Mouse (Mus musculus) stomach, postnatal 0 days (tissue): ENCODE measurements at regions not wholly inside any gene's neighbourhood (a gene's known extent, or its start where the extent isn't known, plus 50 kb on each side); places are given as distances from the start of the nearest gene placed in this dataset.

Source experiments
- ATAC-seq: fragments of 200-750 bp; cut with Nextera tagmentation; 2 replicates; pipeline ENCODE4 v1.8.0; 2017; ENCODE audit not compliant: low FRiP score, low TSS enrichment
- DNase-seq: peaks from one replicate; pipeline ENCODE4 v3.0.0-alpha.2; 2016; ENCODE audit warnings: low spot score
- H3K27ac ChIP-seq: fragments of 300-500 bp; sonication (generic); replicated peaks from 2 replicates; pipeline ENCODE4 v1.5.1; 2014; ENCODE audit warnings: mild to moderate bottlenecking, control low read depth
- H3K27me3 ChIP-seq: fragments of 300-500 bp; sonication (generic); 2 replicates; pipeline ENCODE4 v1.6.1; 2014; ENCODE audit warnings: low read length; ENCODE audit not compliant: control insufficient read depth, insufficient read depth
- H3K36me3 ChIP-seq: fragments of 300-500 bp; sonication (generic); 2 replicates; pipeline ENCODE4 v1.6.1; 2014; ENCODE audit warnings: low read length, mixed read lengths; ENCODE audit not compliant: control insufficient read depth, insufficient read depth
- H3K4me1 ChIP-seq: fragments of 300-500 bp; sonication (generic); replicated peaks from 2 replicates; pipeline ENCODE4 v1.6.1; 2014; ENCODE audit warnings: antibody characterized with exemption; ENCODE audit not compliant: control insufficient read depth, insufficient read depth
- H3K4me2 ChIP-seq: fragments of 300-500 bp; sonication (generic); replicated peaks from 2 replicates; pipeline ENCODE4 v1.6.1; 2014; ENCODE audit warnings: low read depth, mild to moderate bottlenecking, control low read depth, moderate library complexity
- H3K4me3 ChIP-seq: fragments of 300-500 bp; sonication (generic); 2 replicates; pipeline ENCODE4 v1.5.1; 2014; ENCODE audit warnings: low read depth, low read length, control low read depth
- H3K9ac ChIP-seq: fragments of 300-500 bp; sonication (generic); 2 replicates; pipeline ENCODE4 v1.6.1; 2014; ENCODE audit warnings: mild to moderate bottlenecking, low read length, control low read depth, mixed read lengths
- H3K9me3 ChIP-seq: fragments of 300-500 bp; sonication (generic); 2 replicates; pipeline ENCODE4 v1.6.1; 2016; ENCODE audit warnings: low read length; ENCODE audit not compliant: control insufficient read depth
- CTCF ChIP-seq: IDR thresholded peaks from 2 replicates; pipeline ENCODE4 v1.5.1; 2016; ENCODE audit warnings: antibody characterized with exemption, low read depth, mild to moderate bottlenecking, moderate library complexity
- EP300 ChIP-seq: optimal IDR thresholded peaks from 2 replicates; pipeline ENCODE3; 2016; ENCODE audit warnings: antibody characterized with exemption
- WGBS: fragments of 180-500 bp; shearing (Covaris S2); extraction: QIAGEN DNeasy Blood & Tissue Kit; methylation state at CpG from one replicate; pipeline ENCODE4 v1.1.7; 2014; 5-methylcytosine and 5-hydroxymethylcytosine counted together

GRCm38 (mm10) chr6:8831204-8831603, 52.9 kb upstream of the Ica1 start:
- Histone ChIP-seq H3K9me3 (no peaks in the 10 kb centered on the region), H3K4me2 (no peak overlapping the region), H3K9ac (no peak overlapping the region), H3K27me3 (no peaks in the 10 kb centered on the region), H3K4me1 (no peaks in the 10 kb centered on the region), H3K4me3 (no peak overlapping the region), H3K36me3 (no peaks in the 10 kb centered on the region), H3K27ac (no peak overlapping the region)
- no peak for DNase-seq
- TF ChIP-seq CTCF, result peak; percentile 78
- no peak for TF ChIP-seq EP300
- ATAC-seq, result no peak
- WGBS, result 42% methylated on average over 2 of the region's 2 CpGs

- TF ChIP-seq EP300 (no peak), CTCF (no peak)
- Histone ChIP-seq H3K36me3 (no peaks in the 10 kb centered on the region), H3K9ac (no peak overlapping the region), H3K4me1 (no peaks in the 10 kb centered on the region), H3K9me3 (no peaks in the 10 kb centered on the region), H3K4me3 (no peak overlapping the region), H3K27me3 (no peaks in the 10 kb centered on the region), H3K27ac (no peak overlapping the region), H3K4me2 (no peak overlapping the region)
- no peak for DNase-seq
- ATAC-seq, result peak; percentile 82
- 30% methylated on average over 1 of the region's 1 CpGs for WGBS
Observed at GRCm38 (mm10) chr6:8832924-8833323, 54.6 kb upstream of the Ica1 start.

DNA sequence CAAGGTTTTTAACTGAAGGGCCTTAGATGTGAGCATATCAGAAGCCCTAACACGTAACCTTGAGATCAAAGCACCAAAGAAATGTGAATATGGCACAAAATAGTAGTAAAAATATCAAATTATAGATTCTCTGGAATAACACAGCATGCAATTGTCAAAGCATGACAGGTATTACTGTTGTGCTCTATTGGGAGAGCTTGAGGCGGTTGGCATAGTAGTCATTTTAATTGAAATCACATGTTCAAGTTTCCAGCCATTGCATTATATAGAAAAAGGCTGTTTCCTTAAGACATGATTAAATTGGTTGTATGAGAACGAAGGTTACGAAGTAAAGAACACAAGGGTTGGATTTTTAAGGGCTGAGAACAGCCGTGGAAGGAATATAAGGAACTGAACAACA, 75.4 kb upstream of the Ica1 start:
- 89% methylated on average over 5 of the region's 5 CpGs for WGBS
- ATAC-seq (no peak), DNase-seq (no peak)
- no peaks in the 10 kb centered on the region for H3K27me3 ChIP-seq
- H3K9ac ChIP-seq, result no peak overlapping the region
- TF ChIP-seq CTCF (no peak), EP300 (no peak)
- no peaks in the 10 kb centered on the region for H3K9me3 ChIP-seq
- no peaks in the 10 kb centered on the region for H3K36me3 ChIP-seq
- no peak overlapping the region for H3K4me3 ChIP-seq
- no peak overlapping the region for H3K27ac ChIP-seq
- no peaks in the 10 kb centered on the region for H3K4me1 ChIP-seq
- H3K4me2 ChIP-seq, result no peak overlapping the region

GRCm38 (mm10) chr6:8860581-8860980, 82.3 kb upstream of the Ica1 start:
- Histone ChIP-seq H3K4me2 (no peak overlapping the region), H3K27me3 (no peaks in the 10 kb centered on the region), H3K9me3 (no peaks in the 10 kb centered on the region), H3K27ac (no peak overlapping the region), H3K4me3 (no peak overlapping the region), H3K36me3 (no peaks in the 10 kb centered on the region), H3K4me1 (no peaks in the 10 kb centered on the region), H3K9ac (no peak overlapping the region)
- no peak for ATAC-seq
- DNase-seq, result no peak
- WGBS, result 79% methylated on average over 2 of the region's 2 CpGs
- TF ChIP-seq EP300 (no peak), CTCF (no peak)

GRCm38 (mm10) chr6:8863843-8864620, 84.2 kb upstream of the Nxph1 start:
- Histone ChIP-seq H3K4me1 (no peaks in the 10 kb centered on the region), H3K9me3 (no peaks in the 10 kb centered on the region), H3K27ac (no peak overlapping the region), H3K9ac (no peak overlapping the region), H3K36me3 (no peaks in the 10 kb centered on the region), H3K4me3 (no peak overlapping the region), H3K27me3 (no peaks in the 10 kb centered on the region), H3K4me2 (no peak overlapping the region)
- no peak for TF ChIP-seq EP300
- no peak for TF ChIP-seq CTCF
- 14% methylated on average over 8 of the region's 8 CpGs for WGBS
- DNase-seq (no peak), ATAC-seq (no peak; the same call in 1 of the 2 replicates)

GRCm38 (mm10) chr6:8877373-8878070, 70.7 kb upstream of the Nxph1 start:
- DNase-seq (no peak), ATAC-seq (no peak)
- Histone ChIP-seq H3K27me3 (no peaks in the 10 kb centered on the region), H3K4me1 (no peaks in the 10 kb centered on the region), H3K4me3 (no peak overlapping the region), H3K9ac (no peak overlapping the region), H3K9me3 (no peaks in the 10 kb centered on the region), H3K27ac (no peak overlapping the region), H3K36me3 (no peaks in the 10 kb centered on the region), H3K4me2 (no peak overlapping the region)
- TF ChIP-seq CTCF (no peak), EP300 (no peak)
- WGBS, result 25% methylated on average over 11 of the region's 11 CpGs
